Mouse (Mus musculus) neural tube, embryonic 13.5 days (tissue): ENCODE data around the gene Syt2. TPM values are rescaled to one million over a fixed set of nuclear protein-coding genes. Genes with fewer than 3 reads are reported as not detected.

ENCODE experiments used
- ATAC-seq: fragments of 200-750 bp; cut with Nextera tagmentation; 2 replicates; pipeline ENCODE4 v1.8.0; 2017; ENCODE audit warnings: low read depth, mild to moderate bottlenecking, moderate TSS enrichment, moderate library complexity
- H3K27ac ChIP-seq: fragments of 300-500 bp; sonication (generic); replicated peaks from 2 replicates; pipeline ENCODE4 v1.5.1; 2015; ENCODE audit warnings: moderate library complexity, mild to moderate bottlenecking, inconsistent platforms
- H3K27me3 ChIP-seq: fragments of 300-500 bp; sonication (generic); 2 replicates; pipeline ENCODE4 v1.6.1; 2015; ENCODE audit warnings: mild to moderate bottlenecking, inconsistent platforms
- H3K36me3 ChIP-seq: fragments of 300-500 bp; sonication (generic); 2 replicates; pipeline ENCODE4 v1.6.1; 2015; ENCODE audit warnings: mild to moderate bottlenecking, inconsistent platforms
- H3K4me1 ChIP-seq: fragments of 300-500 bp; sonication (generic); replicated peaks from 2 replicates; pipeline ENCODE4 v1.6.1; 2015; ENCODE audit warnings: inconsistent platforms
- H3K4me2 ChIP-seq: fragments of 300-500 bp; sonication (generic); 2 replicates; pipeline ENCODE4 v1.6.1; 2015; ENCODE audit warnings: inconsistent platforms, mild to moderate bottlenecking, moderate library complexity
- H3K4me3 ChIP-seq: fragments of 300-500 bp; sonication (generic); 2 replicates; pipeline ENCODE4 v1.5.1; 2015; ENCODE audit warnings: mild to moderate bottlenecking, inconsistent platforms
- H3K9ac ChIP-seq: fragments of 300-500 bp; sonication (generic); 2 replicates; pipeline ENCODE4 v1.6.1; 2015; ENCODE audit warnings: moderate library complexity, mild to moderate bottlenecking, inconsistent platforms
- H3K9me3 ChIP-seq: fragments of 300-500 bp; sonication (generic); 2 replicates; pipeline ENCODE4 v1.6.1; 2016; ENCODE audit warnings: inconsistent platforms
- whole genome bisulfite sequencing: fragments of 180-500 bp; shearing (Covaris S2); methylation state at CpG from one replicate; pipeline ENCODE4 v1.1.7; 2015; 5-methylcytosine and 5-hydroxymethylcytosine counted together
- polyA plus RNA-seq: library from polyadenylated mRNA; unstranded; fragments of >200 nt; fragmentation: Nextera tagmentation; extraction: Ambion mirVana; gene quantifications from 2 replicates; pipeline ENCODE4 v1.2.1, GENCODE M21; 2015

Gene Syt2
- polyA plus RNA-seq, 1 experiment from 2014 or later: 13.9 TPM

DNA sequence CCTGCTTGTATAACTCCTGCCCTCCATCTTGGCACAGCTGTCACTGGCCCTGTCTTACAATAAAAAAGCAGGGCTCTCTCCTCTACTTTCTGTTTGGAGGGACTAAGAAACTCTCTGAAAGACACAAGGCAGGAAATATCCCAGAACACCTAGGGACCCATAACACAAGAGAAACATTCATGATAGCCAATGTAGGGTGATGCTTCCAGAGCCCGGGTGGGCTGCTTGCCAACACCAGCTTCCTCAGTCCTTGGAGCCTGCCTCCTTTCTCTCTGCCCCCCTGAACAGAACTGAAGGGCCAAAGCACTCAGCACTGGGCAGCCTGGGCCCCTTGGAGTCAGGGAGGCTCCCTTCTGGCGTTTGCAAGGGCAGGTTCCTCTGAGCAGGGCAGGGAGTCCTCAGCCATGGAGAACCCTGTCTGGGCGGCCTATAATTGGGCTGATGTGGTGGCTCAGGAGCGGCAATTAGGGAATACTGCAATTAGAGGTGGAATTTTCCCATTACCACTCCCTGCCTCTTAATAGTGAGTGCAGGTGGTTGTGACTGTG, 5.4 kb downstream of the Syt2 start:
- Histone ChIP-seq H3K9ac (no peak overlapping the region), H3K4me3 (no peak overlapping the region), H3K36me3 (no peaks in the 10 kb centered on the region), H3K9me3 (no peaks in the 10 kb centered on the region), H3K4me2 (0 out of 2 replicates have a peak overlapping the region, but pooled peaks have one; percentile 13), H3K27me3 (peaks cover 34% of the 10 kb centered on the region), H3K4me1 (peaks cover 36% of the 10 kb centered on the region), H3K27ac (peak overlapping the region; percentile 84)
- 27% methylated on average over 4 of the region's 4 CpGs for WGBS
- peak; percentile 79 for ATAC-seq

DNA sequence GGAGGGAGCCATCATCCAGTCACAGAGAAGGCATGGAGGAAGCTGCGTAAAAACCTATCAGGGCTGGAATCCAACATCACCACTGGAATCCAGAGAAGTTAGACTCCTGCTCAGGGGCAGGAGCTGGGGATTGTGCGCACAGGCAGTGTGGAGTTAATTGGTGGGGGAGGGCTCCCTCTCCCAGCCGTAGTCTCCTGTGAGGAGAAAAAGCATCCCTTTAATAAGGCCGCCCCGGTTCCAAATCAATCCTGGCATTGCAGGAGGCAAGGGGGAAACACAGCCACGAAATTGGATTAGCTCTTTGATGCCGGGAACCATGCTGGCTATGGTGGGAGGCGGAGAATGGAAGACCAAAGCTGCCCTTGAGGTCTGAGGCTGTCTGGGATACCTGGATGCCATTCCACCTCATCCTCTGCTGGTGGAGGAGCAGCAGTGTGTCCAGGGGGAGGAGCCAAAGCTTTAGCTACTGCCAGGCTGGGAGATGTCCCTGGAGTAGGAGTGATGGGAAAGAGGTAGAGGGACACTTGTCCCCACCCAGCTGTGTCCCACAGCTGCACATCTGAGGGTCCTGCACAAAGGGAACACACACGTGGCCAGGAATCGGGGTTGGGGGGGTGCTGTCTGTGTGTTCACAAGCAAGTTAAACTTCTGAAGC, 7.3 kb downstream of the Syt2 start:
- WGBS: 19% methylated on average over 10 of the region's 10 CpGs
- no peak overlapping the region for H3K4me3 ChIP-seq
- H3K27me3 ChIP-seq: peaks cover 16% of the 10 kb centered on the region
- H3K27ac ChIP-seq: peak overlapping the region; percentile 25
- no peak for ATAC-seq
- H3K9ac ChIP-seq: no peak overlapping the region
- H3K9me3 ChIP-seq: no peaks in the 10 kb centered on the region
- H3K4me1 ChIP-seq: peaks cover 34% of the 10 kb centered on the region
- H3K4me2 ChIP-seq: no peak overlapping the region
- H3K36me3 ChIP-seq: no peaks in the 10 kb centered on the region

DNA sequence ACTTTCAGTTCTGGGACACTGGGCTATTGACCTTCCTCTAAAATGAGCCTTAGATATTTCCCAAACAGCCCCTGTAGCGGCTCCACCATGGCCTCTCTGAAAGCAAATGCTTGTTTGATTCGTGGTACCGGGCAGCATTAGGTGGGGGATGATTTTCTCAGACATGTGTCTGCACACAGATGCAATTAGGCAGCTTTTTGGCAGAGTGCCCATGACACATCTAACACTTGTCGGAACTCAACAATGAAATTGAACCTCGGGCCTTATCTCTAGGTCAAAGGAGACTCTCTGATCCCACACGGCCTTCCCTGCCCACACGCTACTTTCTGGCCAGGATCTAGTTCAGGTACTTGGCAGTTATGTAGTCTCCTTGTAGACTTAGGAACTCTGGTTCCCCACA, 12.4 kb downstream of the Syt2 start:
- 71% methylated on average over 7 of the region's 7 CpGs for WGBS
- H3K4me1 ChIP-seq: peaks cover 12% of the 10 kb centered on the region
- ATAC-seq: no peak

DNA sequence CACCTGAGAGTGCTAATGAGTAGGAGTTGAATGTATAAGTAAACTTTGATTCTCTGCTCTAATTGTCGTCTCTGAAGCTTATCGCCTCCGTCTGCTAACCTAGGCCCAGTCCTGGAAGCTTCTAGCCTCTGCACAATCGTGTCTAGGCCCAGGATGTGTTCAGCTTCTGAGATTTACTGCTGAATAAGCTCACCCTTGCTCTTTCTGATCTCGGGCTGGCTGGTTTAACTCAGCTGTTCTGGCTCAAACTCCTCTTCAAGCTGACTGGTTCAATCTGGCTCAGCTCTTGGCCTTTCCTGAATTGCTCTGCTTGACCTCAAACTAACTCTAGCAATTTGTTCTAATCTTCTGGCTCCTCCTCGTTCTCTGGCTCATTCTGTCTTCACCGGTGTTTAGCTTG, 13.7 kb downstream of the Syt2 start:
- Histone ChIP-seq H3K4me2 (no peak overlapping the region), H3K9ac (no peak overlapping the region), H3K27ac (no peak overlapping the region), H3K36me3 (no peaks in the 10 kb centered on the region), H3K9me3 (no peaks in the 10 kb centered on the region), H3K27me3 (no peaks in the 10 kb centered on the region), H3K4me3 (no peak overlapping the region), H3K4me1 (peaks cover 8% of the 10 kb centered on the region; the same call in 1 of the 2 replicates)
- no peak for ATAC-seq
- 63% methylated on average over 7 of the region's 7 CpGs for WGBS

More for the DNA sequence above, 12.4 kb downstream of the Syt2 start:
- no peak overlapping the region for H3K27ac ChIP-seq
- H3K4me2 ChIP-seq: no peak overlapping the region
- no peak overlapping the region for H3K9ac ChIP-seq
- no peaks in the 10 kb centered on the region for H3K9me3 ChIP-seq
- no peak overlapping the region for H3K4me3 ChIP-seq
- H3K36me3 ChIP-seq: no peaks in the 10 kb centered on the region
- H3K27me3 ChIP-seq: 0 out of 2 replicates have a peak, but pooled peaks cover 3% of the 10 kb centered on the region

DNA sequence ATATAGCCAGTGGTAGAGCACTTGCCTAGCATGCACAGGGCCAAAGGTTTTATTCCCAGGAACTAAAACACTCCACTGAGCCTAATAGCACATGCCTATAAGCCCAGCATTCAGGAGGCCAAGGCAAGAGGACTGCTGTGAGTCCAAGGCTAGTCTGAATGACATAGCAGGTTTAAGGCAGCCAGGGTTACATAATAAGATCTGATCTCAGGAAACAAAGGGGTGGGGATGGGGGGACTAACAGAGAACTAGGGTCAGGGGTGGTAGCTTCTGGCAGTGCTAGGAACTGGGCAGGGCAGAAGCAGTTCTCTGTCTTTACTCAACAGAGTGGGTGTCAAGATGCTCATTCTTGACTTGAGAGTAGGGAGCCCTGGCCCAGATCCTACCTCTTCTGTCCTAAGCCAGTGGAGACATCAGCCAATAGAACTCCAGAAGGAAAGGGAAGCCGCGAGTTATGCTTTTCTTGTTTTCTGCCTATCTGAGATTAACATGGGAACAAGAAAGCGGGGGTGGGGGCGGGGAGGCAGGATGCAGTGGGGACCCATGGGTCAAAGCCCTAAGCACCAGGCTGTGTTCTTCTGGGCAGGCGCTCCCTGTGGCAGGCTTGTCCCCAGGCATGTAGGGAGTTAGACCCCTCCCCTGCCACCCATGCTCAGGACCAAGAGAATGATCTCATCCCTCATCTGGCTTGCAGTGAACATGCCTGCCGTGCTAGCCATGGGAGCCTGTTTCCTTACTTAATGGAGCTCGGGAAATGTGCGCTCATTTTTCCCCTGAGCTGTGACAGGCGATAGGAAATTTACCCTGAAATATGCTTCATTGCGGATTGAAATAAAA, 25.0 kb downstream of the Syt2 start:
- Histone ChIP-seq H3K4me3 (no peak overlapping the region), H3K9me3 (no peaks in the 10 kb centered on the region), H3K4me2 (no peak overlapping the region), H3K4me1 (peaks cover 27% of the 10 kb centered on the region), H3K36me3 (no peaks in the 10 kb centered on the region), H3K27me3 (no peaks in the 10 kb centered on the region), H3K9ac (0 out of 2 replicates have a peak overlapping the region, but pooled peaks have one; percentile 2), H3K27ac (peak overlapping the region; percentile 77)
- WGBS: 70% methylated on average over 10 of the region's 10 CpGs
- ATAC-seq: peak; percentile 54; the same call in 1 of the 2 replicates

DNA sequence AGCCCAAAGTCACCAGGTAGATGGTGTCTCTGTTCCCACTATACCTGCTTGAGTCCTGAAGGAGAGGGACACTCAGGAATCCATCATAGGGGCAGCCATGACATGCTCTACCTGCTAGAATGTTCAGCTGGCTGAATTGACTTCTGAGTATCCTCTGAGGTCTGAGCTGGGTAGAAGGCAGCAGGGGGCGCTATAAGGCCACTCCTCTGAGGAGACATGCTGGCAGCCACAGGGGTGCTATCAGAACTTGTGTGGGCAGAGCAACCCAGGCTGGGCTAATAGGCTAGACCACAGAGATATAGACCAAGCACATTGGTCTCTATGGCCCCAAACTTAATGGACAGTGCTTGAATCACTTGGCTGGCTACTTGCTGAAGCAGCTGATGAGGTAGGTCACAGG, 27.8 kb downstream of the Syt2 start:
- Histone ChIP-seq H3K4me1 (peaks cover 17% of the 10 kb centered on the region), H3K36me3 (no peaks in the 10 kb centered on the region), H3K9ac (no peak overlapping the region), H3K4me3 (no peak overlapping the region), H3K27me3 (no peaks in the 10 kb centered on the region), H3K9me3 (no peaks in the 10 kb centered on the region), H3K27ac (no peak overlapping the region; the same call in 1 of the 2 replicates), H3K4me2 (no peak overlapping the region)
- 5% methylated on average over 1 of the region's 1 CpGs for WGBS
- no peak for ATAC-seq

DNA sequence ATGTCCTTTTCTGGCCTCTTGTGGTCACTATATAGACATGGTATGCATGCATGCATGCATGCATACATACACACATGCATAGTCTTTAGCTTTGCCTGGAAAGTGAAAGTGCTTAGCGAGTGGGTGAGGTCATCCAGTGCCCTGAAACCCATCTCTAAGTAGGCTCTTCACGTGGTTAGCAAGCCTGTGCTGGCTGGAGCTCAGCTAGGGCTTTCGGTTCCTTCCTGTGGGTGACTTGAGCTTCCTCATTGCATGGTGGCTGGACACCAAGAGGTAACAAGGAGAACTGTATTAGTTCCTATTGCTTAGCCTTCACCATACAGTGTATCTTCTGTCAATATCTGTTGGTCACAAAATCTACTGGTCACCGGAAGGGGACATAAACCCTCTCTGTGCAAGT, 33.0 kb downstream of the Syt2 start:
- no peak overlapping the region for H3K4me2 ChIP-seq
- no peaks in the 10 kb centered on the region for H3K27me3 ChIP-seq
- H3K4me3 ChIP-seq: no peak overlapping the region
- H3K27ac ChIP-seq: no peak overlapping the region
- WGBS: 81% methylated on average over 4 of the region's 4 CpGs
- H3K9ac ChIP-seq: no peak overlapping the region
- no peak for ATAC-seq
- no peaks in the 10 kb centered on the region for H3K9me3 ChIP-seq
- H3K4me1 ChIP-seq: peaks cover 22% of the 10 kb centered on the region
- H3K36me3 ChIP-seq: no peaks in the 10 kb centered on the region

DNA sequence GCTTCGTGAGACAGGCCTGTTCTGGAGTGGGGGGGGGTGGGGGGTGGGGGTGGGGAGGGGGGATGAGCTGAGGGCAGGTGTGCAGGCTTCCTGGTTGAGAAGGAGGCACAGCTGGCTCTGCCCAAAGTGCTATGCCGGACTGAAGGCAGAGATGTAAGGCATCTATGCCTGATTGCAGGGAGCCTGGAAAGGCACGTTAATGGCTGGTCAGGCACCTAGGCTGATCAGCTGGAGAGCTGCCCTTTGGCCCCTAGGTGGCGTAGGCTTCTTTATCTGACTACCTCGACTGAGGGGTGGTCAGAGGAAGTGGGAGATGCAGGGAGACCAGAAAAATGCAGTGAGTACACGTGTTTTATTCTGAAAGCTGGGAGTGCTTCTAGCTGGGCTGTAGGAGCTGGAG, 34.1 kb downstream of the Syt2 start:
- no peak overlapping the region for H3K4me3 ChIP-seq
- WGBS: 24% methylated on average over 6 of the region's 6 CpGs
- no peaks in the 10 kb centered on the region for H3K9me3 ChIP-seq
- H3K4me2 ChIP-seq: no peak overlapping the region
- no peaks in the 10 kb centered on the region for H3K27me3 ChIP-seq
- no peak for ATAC-seq
- H3K27ac ChIP-seq: no peak overlapping the region
- H3K4me1 ChIP-seq: peaks cover 22% of the 10 kb centered on the region
- H3K36me3 ChIP-seq: no peaks in the 10 kb centered on the region
- no peak overlapping the region for H3K9ac ChIP-seq

DNA sequence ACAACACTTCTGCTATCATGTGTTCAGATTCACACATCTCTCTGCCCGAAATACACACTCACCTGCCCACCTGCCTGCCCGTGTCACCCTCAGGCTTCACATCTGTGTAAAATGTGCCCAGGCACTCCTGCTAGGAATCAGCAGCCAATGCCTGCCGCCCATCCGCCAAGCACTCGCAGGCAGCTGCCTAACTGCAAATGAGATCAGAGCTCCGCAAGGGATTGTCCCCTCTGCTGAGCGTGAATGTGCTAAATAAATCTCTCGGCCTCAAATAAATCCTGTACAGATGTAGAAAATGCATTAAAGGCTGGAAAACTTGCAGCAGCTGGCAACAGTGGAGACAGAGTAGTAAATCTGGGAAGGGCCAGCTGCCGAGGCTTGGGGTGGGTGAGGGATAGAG, 36.0 kb downstream of the Syt2 start:
- peak; percentile 78 for ATAC-seq
- Histone ChIP-seq H3K36me3 (no peaks in the 10 kb centered on the region), H3K27ac (peak overlapping the region; percentile 72)

DNA sequence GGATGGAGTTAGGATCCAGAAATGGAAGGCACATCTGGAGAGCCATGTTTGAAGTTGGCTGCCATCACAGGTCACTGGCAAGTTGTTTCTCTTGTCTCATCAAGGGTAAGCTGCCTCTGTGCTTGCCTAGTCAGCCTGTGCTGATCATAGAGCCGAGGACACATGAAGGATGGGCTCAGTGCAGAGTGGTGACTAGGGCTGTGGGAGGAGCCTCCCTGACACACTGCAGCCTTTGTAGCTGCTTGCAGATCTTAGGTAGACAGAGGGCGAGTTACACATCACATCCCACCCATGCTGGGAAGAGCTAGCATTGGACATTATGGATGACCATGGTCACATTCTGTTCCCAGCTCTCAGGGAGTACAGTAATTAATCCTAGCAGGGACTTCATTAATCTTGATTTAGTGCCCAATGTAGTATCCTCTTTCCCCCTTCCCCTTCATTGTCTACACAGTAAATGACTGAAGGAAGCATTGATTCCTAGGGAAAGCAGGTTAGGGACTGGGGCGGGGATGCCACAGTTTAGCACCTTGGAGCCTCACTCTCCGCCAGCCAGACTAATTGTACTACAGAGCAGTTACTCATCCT, 40.5 kb downstream of the Syt2 start:
- Histone ChIP-seq H3K4me2 (no peak overlapping the region), H3K27me3 (no peaks in the 10 kb centered on the region), H3K27ac (no peak overlapping the region), H3K9me3 (no peaks in the 10 kb centered on the region), H3K9ac (no peak overlapping the region), H3K4me1 (peaks cover 9% of the 10 kb centered on the region), H3K4me3 (no peak overlapping the region), H3K36me3 (no peaks in the 10 kb centered on the region)
- WGBS: 52% methylated on average over 4 of the region's 4 CpGs
- ATAC-seq: no peak; the same call in 1 of the 2 replicates

More for the DNA sequence above, 36.0 kb downstream of the Syt2 start:
- Histone ChIP-seq H3K4me2 (no peak overlapping the region), H3K9ac (0 out of 2 replicates have a peak overlapping the region, but pooled peaks have one; percentile 4), H3K27me3 (no peaks in the 10 kb centered on the region), H3K4me3 (no peak overlapping the region), H3K4me1 (peaks cover 22% of the 10 kb centered on the region), H3K9me3 (no peaks in the 10 kb centered on the region)
- WGBS: 49% methylated on average over 9 of the region's 9 CpGs

DNA sequence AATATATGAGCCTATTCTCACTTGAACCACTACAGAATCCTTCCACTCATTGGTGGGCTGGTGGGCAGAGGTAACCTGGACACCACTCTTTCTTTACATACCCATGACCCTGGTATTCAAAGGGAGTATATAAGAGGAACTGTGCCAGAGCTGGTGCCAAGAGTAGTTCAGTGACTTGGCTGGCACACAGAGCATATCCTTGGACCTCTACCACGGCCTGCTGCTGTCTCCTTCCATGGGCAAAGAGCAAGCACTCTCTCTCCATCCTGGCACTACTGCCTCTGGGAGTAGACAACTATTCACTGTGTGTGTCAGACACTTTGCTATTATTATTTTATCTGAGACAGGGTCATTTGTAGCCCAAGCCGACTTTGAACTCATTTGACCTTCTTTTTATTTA, 49.8 kb downstream of the Syt2 start:
- WGBS: 76% methylated on average over 2 of the region's 2 CpGs
- Histone ChIP-seq H3K27me3 (no peaks in the 10 kb centered on the region), H3K4me2 (no peak overlapping the region), H3K4me3 (no peak overlapping the region), H3K4me1 (peaks cover 24% of the 10 kb centered on the region), H3K27ac (no peak overlapping the region), H3K9ac (no peak overlapping the region), H3K36me3 (no peaks in the 10 kb centered on the region), H3K9me3 (no peaks in the 10 kb centered on the region)
- no peak for ATAC-seq

DNA sequence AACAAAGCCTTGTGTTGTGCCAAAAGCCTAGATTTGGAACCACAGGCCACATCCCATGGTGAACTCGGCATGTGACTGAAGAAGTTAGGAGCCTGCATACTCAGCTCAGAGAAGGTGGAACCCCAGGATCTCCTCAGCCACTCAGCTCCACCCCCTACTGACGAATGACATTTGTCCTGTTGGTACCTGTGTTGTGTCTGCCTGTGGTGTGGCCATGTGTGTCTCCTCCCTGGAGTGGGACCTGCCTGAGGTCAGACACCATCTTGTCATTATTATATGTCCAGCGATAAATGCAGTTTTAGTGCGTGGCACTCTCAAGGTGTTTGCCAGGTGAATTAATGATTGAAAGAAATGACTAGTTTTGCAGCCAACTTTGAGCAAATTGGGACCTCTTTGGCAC, 50.6 kb downstream of the Syt2 start:
- Histone ChIP-seq H3K9me3 (no peaks in the 10 kb centered on the region), H3K4me2 (no peak overlapping the region), H3K27me3 (no peaks in the 10 kb centered on the region), H3K4me1 (peaks cover 28% of the 10 kb centered on the region), H3K4me3 (no peak overlapping the region), H3K9ac (no peak overlapping the region), H3K27ac (no peak overlapping the region), H3K36me3 (no peaks in the 10 kb centered on the region)
- no peak for ATAC-seq
- WGBS: 84% methylated on average over 4 of the region's 4 CpGs
